Mouse (Mus musculus) MEL (cell line): Measurements from ENCODE around the gene Rora.

Source experiments
- CTCF ChIP-seq, 3 experiments: IDR thresholded peaks in 2 of 3; conservative IDR thresholded peaks in 1 of 3; 2 replicates each; pipeline ENCODE4 v1.5.1; 2011 to 2012; ENCODE audit warnings: low read length in 3 of 3, low read depth in 2 of 3, mild to moderate bottlenecking in 2 of 3, improper control_type of control experiment in 1 of 3, inconsistent platforms in 1 of 3, mixed read lengths in 1 of 3, moderate library complexity in 1 of 3; ENCODE audit not compliant: control insufficient read depth in 1 of 3, insufficient read depth in 1 of 3, poor library complexity in 1 of 3, severe bottlenecking in 1 of 3
- E2F4 ChIP-seq: IDR thresholded peaks from 2 replicates; pipeline ENCODE4 v1.6.1; 2011; ENCODE audit warnings: low read depth, low read length, improper control_type of control experiment, borderline replicate concordance
- EP300 ChIP-seq, 2 experiments: IDR thresholded peaks; 2 replicates each; pipeline ENCODE4 v1.6.1; 2011; ENCODE audit warnings: improper control_type of control experiment in 2 of 2, low read length in 2 of 2, low read depth in 1 of 2, mild to moderate bottlenecking in 1 of 2
- GATA1 ChIP-seq: IDR thresholded peaks from 2 replicates; pipeline ENCODE4 v1.6.1; 2011; ENCODE audit warnings: low read depth, low read length, improper control_type of control experiment
- MAX ChIP-seq: IDR thresholded peaks from 2 replicates; pipeline ENCODE4 v1.6.1; 2011; ENCODE audit warnings: low read length, improper control_type of control experiment
- MEF2A ChIP-seq: IDR thresholded peaks from 2 replicates; pipeline ENCODE4 v1.6.1; 2014; ENCODE audit warnings: low read depth, mild to moderate bottlenecking, inconsistent platforms, low read length, improper control_type of control experiment; ENCODE audit not compliant: poor library complexity, insufficient replicate concordance, severe bottlenecking; ENCODE audit errors: extremely low read depth
- NELFE ChIP-seq: IDR thresholded peaks from 2 replicates; pipeline ENCODE4 v1.6.1; 2011; ENCODE audit warnings: low read depth, low read length, improper control_type of control experiment
- POLR2A ChIP-seq, 2 experiments: IDR thresholded peaks; 2 replicates each; pipeline ENCODE4 v1.6.1; 2011 to 2012; ENCODE audit warnings: low read length in 2 of 2, mild to moderate bottlenecking in 2 of 2, control low read depth in 1 of 2, improper control_type of control experiment in 1 of 2, low read depth in 1 of 2, moderate library complexity in 1 of 2; ENCODE audit not compliant: control insufficient read depth in 1 of 2, insufficient read depth in 1 of 2, poor library complexity in 1 of 2
- POLR2AphosphoS5 ChIP-seq: IDR thresholded peaks from 2 replicates; pipeline ENCODE4 v1.6.1; 2012; ENCODE audit warnings: low read depth, borderline replicate concordance, mild to moderate bottlenecking, inconsistent platforms, low read length, moderate library complexity, mixed read lengths
- RAD21 ChIP-seq: IDR thresholded peaks from 2 replicates; pipeline ENCODE4 v1.6.1; 2011; ENCODE audit warnings: mild to moderate bottlenecking, low read depth, low read length, improper control_type of control experiment
- TBP ChIP-seq: IDR thresholded peaks from 2 replicates; pipeline ENCODE4 v1.8.0; 2011; ENCODE audit warnings: low read depth, low read length, improper control_type of control experiment
- UBTF ChIP-seq: IDR thresholded peaks from 2 replicates; pipeline ENCODE4 v1.6.1; 2012; ENCODE audit warnings: low read depth, mild to moderate bottlenecking, inconsistent platforms, low read length, improper control_type of control experiment, moderate library complexity, borderline replicate concordance; ENCODE audit not compliant: insufficient read depth
- ZNF384 ChIP-seq: IDR thresholded peaks from 2 replicates; pipeline ENCODE4 v1.6.1; 2012; ENCODE audit warnings: low read depth, mild to moderate bottlenecking, inconsistent platforms, low read length, improper control_type of control experiment

DNA sequence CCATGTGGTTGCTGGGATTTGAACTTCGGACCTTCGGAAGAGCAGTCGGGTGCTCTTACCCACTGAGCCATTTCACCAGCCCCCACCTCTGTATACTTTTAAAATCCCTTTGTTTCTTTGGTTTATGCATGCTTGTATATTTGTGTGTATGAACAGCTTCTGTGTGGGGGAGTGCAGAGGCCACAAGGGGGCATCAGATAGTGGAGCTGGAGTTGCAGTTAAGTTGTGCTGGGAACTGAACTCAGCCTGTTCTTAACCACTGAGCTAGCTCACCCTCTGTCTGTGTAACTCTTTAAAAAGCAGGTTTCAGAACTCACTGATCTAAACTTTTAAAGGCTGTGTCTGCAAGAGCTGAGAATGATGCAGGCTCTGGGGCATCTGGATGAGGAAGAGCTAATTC lies 120.2 kb downstream of the Rora start:
- TF ChIP-seq EP300 (IDR thresholded peaks at IDR 0.05; ENCODE audit: low read depth in 1 of 2, low read length in 2 of 2) (no peak), POLR2A (IDR thresholded peaks at IDR 0.05; ENCODE audit: control insufficient read depth in 1 of 2, insufficient read depth in 1 of 2, low read depth in 1 of 2, low read length in 2 of 2, poor library complexity in 1 of 2) (no peak), GATA1 (no peak), CTCF (IDR thresholded peaks at IDR 0.05 in 2 of 3, conservative IDR thresholded peaks at IDR 0.05 in 1 of 3; ENCODE audit: control insufficient read depth in 1 of 3, insufficient read depth in 1 of 3, low read depth in 2 of 3, low read length in 3 of 3, poor library complexity in 1 of 3, severe bottlenecking in 1 of 3) (no peak), POLR2AphosphoS5 (no peak), ZNF384 (no peak), MAX (no peak), UBTF (no peak), TBP (no peak), E2F4 (no peak), NELFE (no peak), MEF2A (no peak), RAD21 (no peak)
